Mouse (Mus musculus) left cerebral cortex, adult 11 months (tissue): ENCODE results near the gene Sart3.
"Not testable (repeated sequence)": the region's sequence is repeated elsewhere in the genome, so short reads cannot be mapped to it uniquely, and the experiment has no call there.

Experiments used
- DNase-seq: peaks from one replicate; pipeline ENCODE4 v3.0.0; 2022; ENCODE audit warnings: low spot score

Sart3 gene

GRCm38 (mm10) chr5:113772450-113772895 is at the start of gene Sart3, which contains the start of gene Iscu:
TSS of gene Sart3 (minus strand) at chr5:113772510.
TSS of gene Iscu (plus strand) at chr5:113772748.
- DNase-seq: peak; percentile 86

GRCm38 (mm10) chr5:113818572-113818971 is 46.3 kb upstream of the Sart3 start:
- no peak for DNase-seq

GRCm38 (mm10) chr5:113815638-113816152 is 43.4 kb upstream of the Sart3 start:
- DNase-seq: no peak

GRCm38 (mm10) chr5:113815041-113815389 is 42.7 kb upstream of the Sart3 start:
- DNase-seq: no peak

GRCm38 (mm10) chr5:113814111-113815040 is 42.1 kb upstream of the Sart3 start:
- DNase-seq: no peak

GRCm38 (mm10) chr5:113813608-113814007 is 41.3 kb upstream of the Sart3 start:
- DNase-seq: no peak

- DNase-seq: no peak
Observed at GRCm38 (mm10) chr5:113812638-113813037, 40.3 kb upstream of the Sart3 start.

- DNase-seq: not testable (repeated sequence)
Observed at GRCm38 (mm10) chr5:113811824-113812420, 39.6 kb upstream of the Sart3 start.

- no peak for DNase-seq
Observed at GRCm38 (mm10) chr5:113810111-113810510, 37.8 kb upstream of the Sart3 start.

- DNase-seq: no peak
Observed at GRCm38 (mm10) chr5:113808177-113808576, 35.9 kb upstream of the Sart3 start.

GRCm38 (mm10) chr5:113807712-113808111 is 35.4 kb upstream of the Sart3 start:
- DNase-seq: no peak

GRCm38 (mm10) chr5:113806414-113806813 is 34.1 kb upstream of the Sart3 start:
- DNase-seq: no peak

GRCm38 (mm10) chr5:113805301-113805700 is 33.0 kb upstream of the Sart3 start:
- no peak for DNase-seq

- DNase-seq: no peak
Observed at GRCm38 (mm10) chr5:113804395-113804966, 32.2 kb upstream of the Sart3 start.

GRCm38 (mm10) chr5:113800280-113800679 is 28.0 kb upstream of the Sart3 start, which contains the start of gene Tmem119:
TSS of gene Tmem119 (minus strand) at chr5:113800516.
- no peak for DNase-seq

- no peak for DNase-seq
Observed at GRCm38 (mm10) chr5:113799691-113800090, 27.4 kb upstream of the Sart3 start.

- DNase-seq: no peak
Observed at GRCm38 (mm10) chr5:113798525-113798924, 26.2 kb upstream of the Sart3 start.

GRCm38 (mm10) chr5:113797149-113797882 is 25.0 kb upstream of the Sart3 start:
- DNase-seq: no peak

GRCm38 (mm10) chr5:113796401-113797148 is 24.3 kb upstream of the Sart3 start:
- no peak for DNase-seq

GRCm38 (mm10) chr5:113791197-113792095 is 19.1 kb upstream of the Sart3 start:
- no peak for DNase-seq
